Mouse (Mus musculus) liver, adult 2 months (tissue): ENCODE results near the gene Gm11032. TPM values are rescaled to one million over a fixed set of nuclear protein-coding genes. Genes with fewer than 3 reads are reported as not detected.

Experiments used
- DNase-seq: peaks from one replicate; pipeline ENCODE4 v3.0.0-alpha.2; 2011; ENCODE audit warnings: low read depth, low spot score; ENCODE audit errors: extremely low read depth
- H3K27ac ChIP-seq: fragments of 200-500 bp; replicated peaks from 2 replicates; pipeline ENCODE4 v1.5.1; 2012; ENCODE audit warnings: low read depth, mild to moderate bottlenecking, control low read depth, inconsistent platforms, low read length; ENCODE audit not compliant: insufficient read depth
- H3K27me3 ChIP-seq: fragments of 200-500 bp; 2 replicates; pipeline ENCODE4 v1.6.1; 2012; ENCODE audit warnings: mild to moderate bottlenecking, moderate library complexity, low read length, inconsistent platforms; ENCODE audit not compliant: control insufficient read depth, insufficient read depth
- H3K36me3 ChIP-seq: fragments of 200-500 bp; 2 replicates; pipeline ENCODE4 v1.6.1; 2012; ENCODE audit warnings: low read length, inconsistent platforms; ENCODE audit not compliant: control insufficient read depth, insufficient read depth
- H3K4me1 ChIP-seq: fragments of 200-500 bp; 2 replicates; pipeline ENCODE4 v1.6.1; 2011; ENCODE audit warnings: low read length; ENCODE audit not compliant: control insufficient read depth, insufficient read depth
- H3K4me3 ChIP-seq: fragments of 200-500 bp; 2 replicates; pipeline ENCODE4 v1.5.1; 2011; ENCODE audit warnings: low read depth, mild to moderate bottlenecking, control low read depth, low read length, moderate library complexity; ENCODE audit not compliant: insufficient read depth
- H3K79me2 ChIP-seq: fragments of 200-500 bp; 2 replicates; pipeline ENCODE4 v1.6.1; 2012; ENCODE audit warnings: inconsistent platforms, mild to moderate bottlenecking, low read length, moderate library complexity; ENCODE audit not compliant: control insufficient read depth, insufficient read depth
- H3K9ac ChIP-seq: fragments of 200-500 bp; 2 replicates; pipeline ENCODE4 v1.6.1; 2012; ENCODE audit warnings: low read depth, mild to moderate bottlenecking, control low read depth, inconsistent platforms, low read length
- CTCF ChIP-seq: fragments of 200-500 bp; IDR thresholded peaks from 2 replicates; pipeline ENCODE4 v1.5.1; 2011; ENCODE audit warnings: low read depth, low read length, control low read depth
- POLR2A ChIP-seq: fragments of 200-500 bp; IDR thresholded peaks from 2 replicates; pipeline ENCODE4 v1.6.1; 2011; ENCODE audit warnings: low read length, control low read depth; ENCODE audit not compliant: insufficient read depth; ENCODE audit errors: extremely low read depth
- WGBS: fragments of 180-500 bp; shearing (Covaris S2); methylation state at CpG from one replicate; pipeline ENCODE4 v1.1.7; 2018; 5-methylcytosine and 5-hydroxymethylcytosine counted together
- polyA plus RNA-seq: library from polyadenylated mRNA; depleted of rRNA; stranded (reverse); fragments of >200 nt; gene quantifications from 2 replicates; pipeline ENCODE4 v1.2.3, GENCODE M21; 2012
- total RNA-seq: library from RNA; depleted of rRNA; stranded (reverse); fragments of >200 nt; gene quantifications from 2 replicates; pipeline ENCODE4 v1.2.3, GENCODE M21; 2014

Gm11032 gene
- total and polyA plus RNA-seq, 2 experiments: not detected

- Histone ChIP-seq H3K9ac (no peak overlapping the region), H3K4me1 (no peaks in the 10 kb centered on the region), H3K4me3 (no peak overlapping the region), H3K27me3 (no peaks in the 10 kb centered on the region), H3K27ac (no peak overlapping the region), H3K79me2 (no peaks in the 10 kb centered on the region), H3K36me3 (no peaks in the 10 kb centered on the region)
- DNase-seq: no peak
- TF ChIP-seq CTCF (no peak), POLR2A (no peak)
- WGBS: 59% methylated on average over 13 of the region's 13 CpGs
Measured at GRCm38 (mm10) chr11:4620501-4621108, 738 bp downstream of the Gm11032 start.

- no peak overlapping the region for H3K27ac ChIP-seq
- TF ChIP-seq CTCF: no peak
- TF ChIP-seq POLR2A: no peak
- no peak overlapping the region for H3K4me3 ChIP-seq
- H3K79me2 ChIP-seq: no peaks in the 10 kb centered on the region
- DNase-seq: no peak
- H3K4me1 ChIP-seq: no peaks in the 10 kb centered on the region
- 72% methylated on average over 4 of the region's 4 CpGs for WGBS
- H3K9ac ChIP-seq: no peak overlapping the region
- no peaks in the 10 kb centered on the region for H3K36me3 ChIP-seq
- H3K27me3 ChIP-seq: no peaks in the 10 kb centered on the region
Measured at GRCm38 (mm10) chr11:4621866-4622265, 2.0 kb downstream of the Gm11032 start.

- Histone ChIP-seq H3K4me1 (no peaks in the 10 kb centered on the region), H3K27ac (no peak overlapping the region), H3K27me3 (no peaks in the 10 kb centered on the region), H3K36me3 (no peaks in the 10 kb centered on the region), H3K4me3 (no peak overlapping the region), H3K79me2 (no peaks in the 10 kb centered on the region), H3K9ac (no peak overlapping the region)
- TF ChIP-seq CTCF: no peak
- no peak for TF ChIP-seq POLR2A
- DNase-seq: no peak
- 78% methylated on average over 7 of the region's 7 CpGs for WGBS
Measured at GRCm38 (mm10) chr11:4622442-4622986, 2.6 kb downstream of the Gm11032 start.

- DNase-seq: no peak
- no peak overlapping the region for H3K9ac ChIP-seq
- no peaks in the 10 kb centered on the region for H3K79me2 ChIP-seq
- no peak for TF ChIP-seq POLR2A
- TF ChIP-seq CTCF: no peak
- no peaks in the 10 kb centered on the region for H3K27me3 ChIP-seq
- 76% methylated on average over 5 of the region's 5 CpGs for WGBS
- H3K4me3 ChIP-seq: no peak overlapping the region
- H3K4me1 ChIP-seq: no peaks in the 10 kb centered on the region
- no peak overlapping the region for H3K27ac ChIP-seq
- no peaks in the 10 kb centered on the region for H3K36me3 ChIP-seq
Measured at GRCm38 (mm10) chr11:4622997-4623396, 3.1 kb downstream of the Gm11032 start.

GRCm38 (mm10) chr11:4625931-4626330, 6.1 kb downstream of the Gm11032 start:
- no peaks in the 10 kb centered on the region for H3K36me3 ChIP-seq
- 85% methylated on average over 7 of the region's 7 CpGs for WGBS
- H3K79me2 ChIP-seq: no peaks in the 10 kb centered on the region
- no peak overlapping the region for H3K9ac ChIP-seq
- H3K4me3 ChIP-seq: no peak overlapping the region
- H3K27me3 ChIP-seq: no peaks in the 10 kb centered on the region
- no peak overlapping the region for H3K27ac ChIP-seq
- no peaks in the 10 kb centered on the region for H3K4me1 ChIP-seq
- DNase-seq: no peak
- TF ChIP-seq CTCF (no peak), POLR2A (no peak)

GRCm38 (mm10) chr11:4627636-4628035, 7.8 kb downstream of the Gm11032 start:
- Histone ChIP-seq H3K4me3 (no peak overlapping the region), H3K27ac (no peak overlapping the region), H3K4me1 (no peaks in the 10 kb centered on the region), H3K9ac (no peak overlapping the region), H3K79me2 (no peaks in the 10 kb centered on the region), H3K27me3 (no peaks in the 10 kb centered on the region), H3K36me3 (no peaks in the 10 kb centered on the region)
- no peak for DNase-seq
- TF ChIP-seq POLR2A (no peak), CTCF (no peak)
- 90% methylated on average over 7 of the region's 7 CpGs for WGBS
